ENCODE assay signal across 8 mouse cellular contexts in genomic region chr15:6707936-6708525, GRCm38 (mm10). TPM values are rescaled to one million over a fixed set of nuclear protein-coding genes. Genes with fewer than 3 reads are reported as not detected.
DNase-seq lines count a peak whose midpoint lies in the region; ATAC-seq and TF ChIP-seq lines count a peak whose summit lies in the region.

TSS of gene Rictor (plus strand) at chr15:6708379.

- peak; percentile 75 for DNase-seq in G1E (ENCODE audit: low spot score)
- DNase-seq in cerebellum, adult 11-12 months = peak; percentile 76
- DNase-seq in forebrain, postnatal 0 days = peak; percentile 91
- peak; percentile 72 to 78 for DNase-seq in layer of hippocampus, postnatal 14 days (ENCODE audit: low spot score in 2 of 2)
- peak; percentile 88 for DNase-seq in lung, postnatal 14 days
- peak; percentile 85 for DNase-seq in ovary, postnatal 36 days (ENCODE audit: low spot score)
- DNase-seq in thymus, postnatal 25 days = peak; percentile 86

- no peak for TF ChIP-seq CTCF in G1E (IDR thresholded peaks at IDR 0.05; ENCODE audit: low read depth, low read length)
- TF ChIP-seq CTCF in forebrain, postnatal 0 days (IDR thresholded peaks at IDR 0.05; ENCODE audit: low read depth) = no peak

- no peaks in the 10 kb centered on the region for H3K27me3 ChIP-seq in G1E (ENCODE audit: insufficient read depth, low read length)
- no peaks in the 10 kb centered on the region for H3K27me3 ChIP-seq in forebrain, postnatal 0 days (ENCODE audit: insufficient read depth, low read length)

- no peak for ATAC-seq in G1E (ENCODE audit: extremely low read depth, insufficient number of reproducible peaks, low FRiP score, poor library complexity, severe bottlenecking)
- ATAC-seq in forebrain, postnatal 0 days = peak; percentile 92
- peak in 1 of 2 experiments; percentile 63; a peak in 3 of 4 replicates for ATAC-seq in hematopoietic stem cell, adult 5-6 weeks (replicated peaks in 1 of 2; ENCODE audit: insufficient read depth in 1 of 2, low FRiP score in 2 of 2, low TSS enrichment in 1 of 2, low read depth in 1 of 2, poor library complexity in 2 of 2, severe bottlenecking in 2 of 2)

- peaks cover 52% of the 10 kb centered on the region for H3K4me1 ChIP-seq in G1E (ENCODE audit: insufficient read depth, low read depth, low read length)
- peaks cover 11% of the 10 kb centered on the region; the same call in 1 of the 2 replicates for H3K4me1 ChIP-seq in forebrain, postnatal 0 days (ENCODE audit: insufficient read depth)

- H3K4me2 ChIP-seq in forebrain, postnatal 0 days (ENCODE audit: low read depth) = peak within 1 kb of the TSS; percentile 93

- H3K9ac ChIP-seq in forebrain, postnatal 0 days = peak within 1 kb of the TSS; percentile 91

- peaks cover 10% of the 10 kb centered on the region for H3K36me3 ChIP-seq in G1E (replicated peaks)
- H3K36me3 ChIP-seq in forebrain, postnatal 0 days (ENCODE audit: insufficient read depth) = no peaks in the 10 kb centered on the region

- peak within 1 kb of the TSS; percentile 94 for H3K27ac ChIP-seq in forebrain, postnatal 0 days (ENCODE audit: low read depth, low read length)

- no peaks in the 10 kb centered on the region for H3K9me3 ChIP-seq in G1E (replicated peaks)
- no peaks in the 10 kb centered on the region for H3K9me3 ChIP-seq in forebrain, postnatal 0 days (ENCODE audit: low read length)

- H3K4me3 ChIP-seq in G1E (ENCODE audit: low read depth, low read length) = peak within 1 kb of the TSS; percentile 97
- peak within 1 kb of the TSS; percentile 98 for H3K4me3 ChIP-seq in forebrain, postnatal 0 days (ENCODE audit: low read depth, low read length)

- WGBS in forebrain, postnatal 0 days = 0% methylated on average over 49 of the region's 82 CpGs

RNA-seq across cellular contexts. Expression of gene Rictor, which starts in this region (rescaled TPM):
- total RNA-seq in G1E (2014; fragmentation: Nextera tagmentation) (75.4 and 92.6 TPM in 2 replicates), G1E (2017) (53.6 and 61.5 TPM in 2 replicates)
- polyA plus RNA-seq in G1E (2012) = 0.32 and 0.75 TPM in 2 replicates
- total RNA-seq in forebrain, postnatal 0 days (2014; rRNA removed) = 30.6 and 42.0 TPM in 2 replicates
- 20.2 and 32.9 TPM in 2 replicates for polyA plus RNA-seq in forebrain, postnatal 0 days (2015; fragmentation: Nextera tagmentation; extraction: Ambion mirVana)
- total RNA-seq in hematopoietic stem cell, adult 5-6 weeks (2017) = 61.0 and 64.8 TPM in 2 replicates
- 10 to 100 TPM; 39.4 to 42.6 TPM for total RNA-seq in layer of hippocampus, postnatal 14 days (2021)

Comparison
In these comparisons a context has a peak if more than half of its experiments do, and no peak if none do; other contexts are left out.
1. RNA of gene Rictor (polyA plus RNA-seq): 20.2 to 32.9 TPM in forebrain, postnatal 0 days; 0.32 to 0.75 TPM in G1E; every median in the first group is over 10 times any median in the second.
2. Peak in every context shown above with its lines, with median percentiles within 50 percentile points of each other: DNase-seq.